In the genomic region with DNA sequence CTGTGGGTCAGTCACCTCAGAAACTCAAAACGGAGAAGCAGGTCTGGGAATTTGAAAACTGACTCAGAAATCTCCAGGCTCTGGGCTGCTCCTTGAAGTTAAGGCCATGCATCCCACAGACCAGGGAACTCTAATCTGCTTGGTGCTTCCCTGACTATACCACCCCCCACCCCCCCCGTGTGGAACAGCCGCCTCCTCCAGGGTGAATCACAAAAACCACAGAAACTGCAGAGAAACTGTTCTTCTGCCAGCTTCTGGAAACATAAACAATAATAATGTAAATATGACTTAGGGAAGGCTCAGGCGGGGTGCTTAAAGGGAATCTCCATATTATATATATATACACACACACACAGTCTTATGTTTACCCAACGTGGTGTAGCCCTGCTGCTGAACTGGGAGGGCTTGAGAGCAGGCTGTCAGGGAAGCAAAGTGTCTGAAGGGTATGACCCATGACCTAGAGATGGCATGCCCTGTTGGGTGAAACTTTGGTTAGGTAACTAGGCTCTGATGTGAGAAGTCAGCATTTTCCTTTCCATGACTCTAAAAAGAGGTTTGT, we compare ENCODE assay signal across 18 mouse cellular contexts.
DNase-seq lines count a peak whose midpoint lies in the region; ATAC-seq and TF ChIP-seq lines count a peak whose summit lies in the region.
"Had no signal": no experiment of that assay in that cellular context is flagged by ENCODE, and none has a peak within 500 bp of the region (broad histone marks: within the 10 kb centered on the region; RNA-seq: fewer than 3 reads in every experiment).

No protein-coding gene starts in this region.

- no peak for TF ChIP-seq EP300 in stomach, postnatal 0 days (optimal IDR thresholded peaks at IDR 0.05)

- peak overlapping the region; percentile 44; the same call in 1 of the 2 replicates for H3K27ac ChIP-seq in stomach, embryonic 14.5 days (ENCODE audit: low read length)
- H3K27ac ChIP-seq in stomach, postnatal 0 days (replicated peaks) = no peak overlapping the region
- peak overlapping the region; percentile 7 for H3K27ac ChIP-seq in intestine, embryonic 16.5 days (ENCODE audit: low read length)
- H3K27ac ChIP-seq: forebrain, embryonic 10.5 days; heart, embryonic 10.5 days; hindbrain, embryonic 12.5 days; midbrain, embryonic 15.5 days had no signal

- 20% methylated on average over 5 of the region's 5 CpGs for WGBS in stomach, embryonic 14.5 days
- 17% methylated on average over 5 of the region's 5 CpGs for WGBS in stomach, postnatal 0 days
- 50% methylated on average over 5 of the region's 5 CpGs for WGBS in intestine, embryonic 16.5 days

- ATAC-seq in stomach, embryonic 14.5 days (ENCODE audit: insufficient number of reproducible peaks, insufficient read depth, low FRiP score, low read depth) = peak; percentile 58; the same call in 1 of the 2 replicates
- no peak for ATAC-seq in stomach, postnatal 0 days (ENCODE audit: low FRiP score, low TSS enrichment)
- ATAC-seq in intestine, embryonic 16.5 days = no peak; the same call in 1 of the 2 replicates
- no peak for ATAC-seq in megakaryocyte progenitor cell, adult 5-6 weeks (replicated peaks; ENCODE audit: poor library complexity)
- ATAC-seq: CD4-positive, CD25-positive, alpha-beta regulatory T cell, adult 4 months; midbrain, embryonic 15.5 days had no signal

- no peaks in the 10 kb centered on the region for H3K36me3 ChIP-seq in stomach, embryonic 14.5 days (ENCODE audit: control insufficient read depth, insufficient read depth, low read length)
- no peaks in the 10 kb centered on the region for H3K36me3 ChIP-seq in stomach, postnatal 0 days (ENCODE audit: control insufficient read depth, insufficient read depth, low read length)
- no peaks in the 10 kb centered on the region for H3K36me3 ChIP-seq in intestine, embryonic 16.5 days (ENCODE audit: control insufficient read depth, insufficient read depth, low read length)
- H3K36me3 ChIP-seq: forebrain, embryonic 10.5 days; heart, embryonic 10.5 days; hindbrain, embryonic 12.5 days; midbrain, embryonic 15.5 days had no signal

- peaks cover 4% of the 10 kb centered on the region; the same call in 1 of the 2 replicates for H3K4me1 ChIP-seq in stomach, embryonic 14.5 days (ENCODE audit: control insufficient read depth, insufficient read depth, low read length)
- H3K4me1 ChIP-seq in stomach, postnatal 0 days (replicated peaks; ENCODE audit: control insufficient read depth, insufficient read depth) = no peaks in the 10 kb centered on the region
- H3K4me1 ChIP-seq in intestine, embryonic 16.5 days (ENCODE audit: control insufficient read depth, insufficient read depth, low read length) = 0 out of 2 replicates have a peak, but pooled peaks cover 5% of the 10 kb centered on the region
- H3K4me1 ChIP-seq: forebrain, embryonic 10.5 days; heart, embryonic 10.5 days; hindbrain, embryonic 12.5 days; midbrain, embryonic 15.5 days had no signal

- H3K9ac ChIP-seq in stomach, embryonic 14.5 days (replicated peaks; ENCODE audit: low read depth, low read length) = no peak overlapping the region
- no peak overlapping the region for H3K9ac ChIP-seq in stomach, postnatal 0 days (ENCODE audit: low read length)
- H3K9ac ChIP-seq in intestine, embryonic 16.5 days (ENCODE audit: low read depth, low read length) = no peak overlapping the region
- H3K9ac ChIP-seq: hindbrain, embryonic 12.5 days; midbrain, embryonic 15.5 days had no signal

- no peak for TF ChIP-seq CTCF in stomach, postnatal 0 days (IDR thresholded peaks at IDR 0.05; ENCODE audit: low read depth)

- DNase-seq in stomach, postnatal 0 days (ENCODE audit: low spot score) = no peak
- DNase-seq in brain, adult 2 months (ENCODE audit: low read depth, low spot score) = peak; percentile 16
- DNase-seq in neural tube, embryonic 10.5 days (ENCODE audit: extremely low spot score, low spot score) = no peak
- no peak for DNase-seq in layer of hippocampus, postnatal 10 days (ENCODE audit: low spot score in 2 of 2)
- DNase-seq: cerebellum, adult 8-10 months; heart, postnatal 10 days; kidney, postnatal 36 days; lung, adult 2 months; thymus, adult 18-20 months had no signal

- no peak overlapping the region for H3K4me2 ChIP-seq in stomach, embryonic 14.5 days (replicated peaks; ENCODE audit: low read depth, low read length)
- H3K4me2 ChIP-seq in stomach, postnatal 0 days (replicated peaks; ENCODE audit: low read depth) = no peak overlapping the region
- H3K4me2 ChIP-seq in intestine, embryonic 16.5 days (ENCODE audit: low read depth, low read length) = no peak overlapping the region
- H3K4me2 ChIP-seq: hindbrain, embryonic 12.5 days; liver, embryonic 11.5 days; midbrain, embryonic 15.5 days had no signal

- no peaks in the 10 kb centered on the region for H3K27me3 ChIP-seq in stomach, embryonic 14.5 days (ENCODE audit: control insufficient read depth, insufficient read depth, low read length)
- H3K27me3 ChIP-seq in stomach, postnatal 0 days (ENCODE audit: control insufficient read depth, insufficient read depth, low read length) = no peaks in the 10 kb centered on the region
- H3K27me3 ChIP-seq in intestine, embryonic 16.5 days (replicated peaks; ENCODE audit: control insufficient read depth, insufficient read depth, low read length) = no peaks in the 10 kb centered on the region
- H3K27me3 ChIP-seq: hindbrain, embryonic 12.5 days; midbrain, embryonic 15.5 days had no signal

- H3K4me3 ChIP-seq in stomach, embryonic 14.5 days (ENCODE audit: low read depth, low read length) = no peak overlapping the region
- no peak overlapping the region for H3K4me3 ChIP-seq in stomach, postnatal 0 days (ENCODE audit: low read depth, low read length)
- no peak overlapping the region for H3K4me3 ChIP-seq in intestine, embryonic 16.5 days (ENCODE audit: low read length)
- H3K4me3 ChIP-seq: forebrain, embryonic 10.5 days; heart, embryonic 10.5 days; hindbrain, embryonic 12.5 days; midbrain, embryonic 15.5 days had no signal

- no peaks in the 10 kb centered on the region for H3K9me3 ChIP-seq in stomach, embryonic 14.5 days (ENCODE audit: control insufficient read depth, low read depth, low read length)
- no peaks in the 10 kb centered on the region for H3K9me3 ChIP-seq in stomach, postnatal 0 days (ENCODE audit: control insufficient read depth, low read length)
- no peaks in the 10 kb centered on the region for H3K9me3 ChIP-seq in intestine, embryonic 16.5 days (ENCODE audit: control insufficient read depth, low read length)
- H3K9me3 ChIP-seq: forebrain, embryonic 10.5 days; heart, embryonic 10.5 days; hindbrain, embryonic 12.5 days; midbrain, embryonic 15.5 days had no signal
